Mouse (Mus musculus) thymus, postnatal 25 days (tissue): ENCODE data around the gene Ypel5.

Experiments
- DNase-seq: peaks from one replicate; pipeline ENCODE4 v3.0.0; 2022

Ypel5 gene

DNA sequence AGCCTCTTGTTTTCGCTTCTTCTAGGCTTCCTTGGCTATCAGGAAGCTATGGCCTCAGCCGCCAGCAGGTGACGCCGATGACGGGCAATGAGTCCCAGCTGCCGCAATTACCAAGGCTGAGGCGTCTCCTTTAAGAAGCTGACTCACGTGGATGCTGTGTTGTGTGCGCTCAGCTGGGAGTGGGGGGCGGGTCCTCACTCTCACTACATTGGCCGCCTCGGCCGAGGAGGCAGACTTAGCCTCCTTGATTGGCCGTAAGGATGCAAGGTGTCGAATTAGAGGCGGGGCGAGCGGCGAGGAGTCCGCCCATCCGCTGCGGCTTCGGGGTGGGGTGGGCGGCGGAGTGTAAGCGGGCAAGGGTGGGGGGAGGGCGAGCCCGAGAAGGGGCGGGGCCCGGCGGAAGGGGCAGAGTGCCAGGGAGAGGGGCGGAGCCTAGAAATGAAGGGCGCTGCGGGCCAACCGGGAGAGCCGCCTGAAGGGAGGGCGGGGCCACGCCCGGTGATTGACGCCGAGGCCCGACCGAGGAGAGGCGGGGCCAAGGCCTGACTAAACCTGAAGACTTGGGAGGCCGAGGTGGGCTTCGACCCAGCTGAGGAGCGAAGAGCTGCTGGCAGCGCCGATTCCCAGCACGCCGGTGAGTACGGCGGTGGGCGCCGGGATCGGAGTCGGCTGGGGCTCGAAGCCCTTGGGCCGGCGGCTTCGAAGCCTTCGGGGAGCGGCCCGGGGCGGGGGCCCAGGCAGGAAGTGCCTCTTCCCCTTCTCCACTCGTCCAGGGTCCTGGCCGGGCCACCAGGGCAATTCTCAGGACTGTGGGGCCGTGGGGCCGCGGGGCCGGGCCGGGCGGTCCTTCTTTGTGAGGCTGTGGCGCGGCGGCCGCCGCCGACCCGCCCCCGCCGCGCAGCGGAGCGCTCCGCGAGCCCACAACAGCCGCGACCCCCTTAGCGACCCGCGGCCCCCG is at the start of gene Ypel5:
Gene Ypel5, plus strand, starts transcription at position 296 of the 958 bp plus-strand sequence.
- peak; percentile 98 for DNase-seq

GRCm38 (mm10) chr17:72787886-72788436 is 48.3 kb upstream of the Ypel5 start:
- DNase-seq: no peak

DNA sequence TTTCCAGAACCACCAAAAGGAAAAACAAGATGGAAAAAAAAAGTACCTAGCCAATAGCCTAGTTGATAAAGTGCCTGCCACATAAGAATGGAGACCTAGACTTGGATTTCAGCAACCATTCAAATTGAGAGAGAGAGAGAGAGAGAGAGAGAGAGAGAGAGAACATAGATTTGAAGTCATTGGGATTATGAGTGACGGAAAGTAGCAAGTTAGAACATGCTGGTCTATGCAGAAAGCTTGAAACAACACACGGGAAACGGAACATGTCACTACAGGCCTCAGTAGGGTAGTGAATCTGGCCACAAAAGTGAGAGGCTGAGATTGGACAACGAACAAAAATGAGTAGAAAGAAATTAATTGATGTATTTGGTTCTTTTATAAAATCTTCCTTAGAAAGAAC is 43.0 kb upstream of the Ypel5 start:
- no peak for DNase-seq

DNA sequence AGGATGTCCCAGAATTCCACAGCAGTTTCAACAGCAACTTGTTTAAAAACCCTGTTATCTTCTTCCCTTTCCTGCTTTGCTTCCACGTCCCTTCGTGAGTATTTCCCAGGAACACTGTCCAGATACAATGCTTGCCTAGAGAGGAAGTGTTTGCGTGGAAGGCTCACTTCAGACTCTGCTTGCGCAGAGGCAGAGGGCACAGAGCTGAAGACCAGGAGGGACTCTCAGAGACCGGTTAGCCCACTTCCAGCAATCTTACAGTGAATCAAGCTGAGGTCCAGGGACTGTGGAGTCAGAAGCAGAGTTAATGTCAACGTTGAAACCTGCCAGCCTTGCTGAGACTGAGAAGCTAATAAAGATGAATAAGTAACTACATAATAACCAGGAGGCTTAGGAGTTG is 41.6 kb upstream of the Ypel5 start:
- no peak for DNase-seq

- DNase-seq: no peak
Measured at GRCm38 (mm10) chr17:72795392-72796047, 40.7 kb upstream of the Ypel5 start.

- no peak for DNase-seq
Measured at GRCm38 (mm10) chr17:72796506-72796905, 39.7 kb upstream of the Ypel5 start.

GRCm38 (mm10) chr17:72797867-72798266 is 38.4 kb upstream of the Ypel5 start:
- peak; percentile 35 for DNase-seq

GRCm38 (mm10) chr17:72809942-72810654 is 26.2 kb upstream of the Ypel5 start:
- DNase-seq: no peak

DNA sequence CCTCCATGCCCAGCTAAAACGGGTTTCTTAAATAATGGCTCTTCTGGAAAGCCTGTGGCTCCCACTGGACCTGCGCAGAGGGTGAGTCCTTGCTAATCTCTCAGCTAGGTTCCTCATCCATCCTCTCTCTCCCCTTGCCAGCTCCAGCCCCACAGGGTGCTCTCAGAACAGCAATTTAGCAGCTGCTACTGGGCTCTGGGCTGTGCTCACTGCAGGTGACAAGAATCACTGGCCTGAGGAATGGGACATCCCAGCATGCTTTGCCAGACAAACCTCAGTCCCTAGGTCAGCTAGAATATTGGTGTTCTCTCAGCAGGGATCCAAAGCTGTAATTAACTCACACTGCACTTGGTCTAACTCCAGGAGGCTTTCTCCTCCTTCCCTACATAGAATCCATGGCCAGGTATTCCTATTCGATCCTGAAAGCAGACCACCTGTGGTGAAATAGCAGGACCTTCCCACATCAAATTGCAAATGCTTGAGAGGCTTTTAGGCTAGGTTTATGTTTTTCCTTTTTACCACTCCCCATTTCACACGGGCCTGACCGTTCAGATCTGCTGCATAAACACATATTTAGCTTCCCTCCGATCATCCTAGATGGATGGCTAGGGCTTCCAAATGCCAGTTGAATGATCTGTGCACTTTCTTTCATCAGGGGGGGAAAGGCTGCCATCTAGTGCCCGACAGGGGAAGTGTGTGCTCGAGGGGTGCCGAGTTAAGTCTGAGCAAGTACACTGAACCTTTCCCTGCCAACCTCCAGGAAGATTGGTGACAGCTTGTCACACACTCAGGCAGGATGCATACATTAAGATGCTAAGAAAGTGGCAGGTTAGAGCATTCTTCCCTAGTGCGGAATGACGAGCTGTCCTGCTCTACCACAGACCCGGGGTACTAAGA is 22.6 kb upstream of the Ypel5 start:
- DNase-seq: peak; percentile 72

GRCm38 (mm10) chr17:72817574-72817973 is 18.7 kb upstream of the Ypel5 start:
- DNase-seq: no peak

DNA sequence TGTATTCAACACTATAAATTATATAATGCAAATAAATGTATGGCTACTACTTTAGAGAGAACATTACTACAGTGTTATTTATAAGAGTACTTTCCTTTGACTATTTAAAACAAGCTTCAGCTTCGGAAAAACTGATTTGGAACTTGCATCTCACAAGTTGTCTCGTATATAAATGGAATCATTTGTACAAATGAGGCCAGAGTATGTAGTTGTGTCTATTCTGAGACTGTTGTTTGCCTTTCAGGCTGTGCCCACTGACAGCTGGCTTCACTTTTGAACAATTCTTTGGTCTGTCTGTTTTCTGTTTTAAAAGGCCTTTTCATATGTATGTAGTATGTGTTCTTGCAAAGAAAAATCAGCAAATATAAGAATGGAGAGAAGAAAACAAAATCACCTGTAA is 16.5 kb upstream of the Ypel5 start:
- no peak for DNase-seq

DNA sequence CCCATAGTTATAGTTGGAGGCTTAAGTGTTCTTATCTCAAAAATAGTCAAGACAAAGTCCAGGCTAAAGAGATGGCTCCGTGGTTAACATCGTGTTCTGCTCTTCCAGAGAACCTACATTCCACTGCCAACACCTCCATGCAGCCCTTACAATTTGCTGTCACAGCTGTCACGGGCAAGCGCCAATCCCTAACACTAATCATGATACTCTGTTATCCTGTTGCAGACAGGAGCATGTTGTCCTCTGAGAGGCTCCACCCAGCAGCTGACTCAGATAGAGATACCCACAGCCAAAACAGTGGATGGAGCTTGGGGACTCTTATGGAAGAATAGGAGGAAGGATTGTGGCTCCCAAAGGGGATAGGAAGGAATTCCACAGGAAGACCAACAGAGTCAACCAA is 15.8 kb upstream of the Ypel5 start:
- no peak for DNase-seq

GRCm38 (mm10) chr17:72821923-72822322 is 14.3 kb upstream of the Ypel5 start:
- DNase-seq: peak; percentile 9

GRCm38 (mm10) chr17:72826916-72827534 is 9.2 kb upstream of the Ypel5 start:
- DNase-seq: peak; percentile 14

DNA sequence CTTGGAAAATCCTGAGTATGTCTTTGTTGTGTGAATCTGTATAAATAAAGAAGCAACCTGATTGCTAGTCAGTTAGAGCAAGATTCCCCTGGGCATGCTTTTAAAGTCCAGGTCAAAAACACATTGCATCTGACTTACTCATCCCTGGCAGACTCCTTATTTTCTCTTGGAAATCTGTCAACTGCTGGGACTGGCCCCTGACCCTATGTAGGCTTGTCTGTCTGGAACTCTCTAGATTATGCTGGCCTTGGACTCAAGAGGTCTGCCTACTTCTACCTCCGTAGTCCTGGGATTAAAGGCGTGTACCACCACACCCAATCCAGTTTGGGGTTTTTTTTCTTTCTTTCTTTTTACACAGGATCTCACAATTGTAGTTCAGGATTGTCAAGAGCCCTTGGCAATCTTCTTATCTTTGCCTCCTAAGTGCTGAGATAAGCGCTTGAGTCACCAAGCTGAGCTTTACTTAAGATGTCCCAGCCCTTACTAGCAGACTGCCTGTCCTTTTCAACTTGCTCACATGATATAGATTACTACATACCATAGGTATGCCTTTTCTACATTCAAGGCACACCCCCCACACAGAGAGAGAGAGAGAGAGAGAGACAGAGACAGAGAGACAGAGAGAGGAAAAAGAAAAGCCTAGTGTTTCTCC is 8.1 kb upstream of the Ypel5 start:
- DNase-seq: no peak

GRCm38 (mm10) chr17:72828687-72829086 is 7.6 kb upstream of the Ypel5 start:
- no peak for DNase-seq

DNA sequence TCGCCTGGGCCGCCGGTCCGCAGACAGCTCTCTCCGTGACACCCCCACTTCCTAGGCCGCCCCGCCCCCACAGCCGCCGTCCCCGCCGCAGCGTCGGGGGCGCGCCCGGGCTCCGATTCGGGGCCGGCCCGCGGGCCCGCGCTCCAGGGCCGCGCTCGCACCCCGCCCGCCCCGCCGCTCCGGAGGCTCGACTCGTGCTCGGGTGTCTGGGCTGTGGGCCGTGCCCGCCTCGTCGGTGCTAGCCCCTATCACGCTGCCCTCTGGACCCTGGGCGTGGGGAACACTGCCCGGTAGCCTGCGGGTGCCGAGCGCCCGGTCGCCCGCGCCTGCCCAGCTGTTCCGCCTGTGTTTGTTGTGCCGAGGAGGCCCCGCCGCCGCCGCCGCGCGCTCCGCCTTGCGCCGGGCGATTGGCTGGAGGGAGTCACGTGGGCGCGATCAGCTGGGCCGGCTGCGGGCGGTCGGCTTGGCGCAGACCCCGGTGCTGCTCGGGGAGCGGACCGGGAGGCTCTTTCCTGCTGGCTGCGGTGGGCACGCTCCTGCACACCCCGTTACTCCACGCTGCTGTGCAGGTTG is 973 bp downstream of the Ypel5 start:
- DNase-seq: peak; percentile 93

DNA sequence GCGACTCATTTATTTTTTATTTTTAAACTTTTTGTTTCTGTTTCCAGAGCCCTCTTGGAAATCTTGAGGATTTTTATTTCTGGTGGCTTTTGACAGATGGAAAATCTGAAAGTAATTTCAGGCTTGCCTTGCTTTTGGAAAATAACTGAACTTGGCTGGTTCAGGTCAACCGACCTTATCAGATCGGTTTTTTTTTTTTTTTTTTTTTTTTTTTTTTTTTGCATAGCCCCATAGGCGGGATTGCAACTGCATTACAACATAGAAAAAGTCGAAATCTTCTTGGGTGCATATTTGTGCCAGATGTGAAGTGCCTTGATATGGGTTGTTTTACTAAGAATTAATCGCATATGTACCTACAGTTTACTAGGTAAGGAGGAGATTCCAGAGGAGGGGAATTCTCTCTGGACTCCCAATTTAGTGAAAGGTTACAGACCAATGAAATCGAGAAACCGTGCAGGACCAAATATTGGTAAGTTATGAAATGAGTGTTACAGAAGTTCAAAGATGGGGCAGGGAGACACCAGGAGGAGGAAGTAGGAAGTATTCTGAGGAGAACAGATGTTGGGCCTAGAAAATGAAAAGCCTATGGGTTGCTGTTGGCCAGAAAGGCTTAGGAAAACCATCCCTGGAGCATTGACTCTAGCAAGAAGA is 1.7 kb downstream of the Ypel5 start:
- DNase-seq: peak; percentile 16

GRCm38 (mm10) chr17:72839000-72839399 is 2.7 kb downstream of the Ypel5 start:
- no peak for DNase-seq

DNA sequence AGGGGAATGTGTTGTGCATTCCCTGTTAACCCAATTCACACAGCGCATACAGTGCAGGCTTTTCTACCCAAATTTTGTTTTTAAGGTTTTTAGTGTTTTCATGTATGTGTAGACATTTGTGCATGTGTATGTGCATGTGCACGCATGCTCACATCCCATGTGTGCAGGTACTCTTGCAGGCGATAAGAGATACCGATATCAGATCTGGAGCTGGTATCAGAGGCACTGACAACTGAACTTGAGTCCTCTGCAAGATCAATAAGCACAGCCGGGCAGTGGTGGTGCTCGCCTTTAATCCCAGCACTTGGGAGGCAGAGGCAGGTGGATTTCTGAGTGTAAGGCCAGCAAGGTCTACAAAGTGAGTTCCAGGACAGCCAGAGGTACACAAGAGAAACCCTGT is 8.1 kb downstream of the Ypel5 start:
- no peak for DNase-seq
